Mouse (Mus musculus): ENCODE data around the gene Cdc25b. TPM values are rescaled to one million over a fixed set of nuclear protein-coding genes. Genes with fewer than 3 reads are reported as not detected.
A peak's percentile ranks its signal among the peaks of the same experiment; 100 is the strongest.
"Not testable (repeated sequence)": the region's sequence is repeated elsewhere in the genome, so short reads cannot be mapped to it uniquely, and the experiment has no call there.

The Cdc25b gene
- polyA plus RNA-seq, 1 experiment from 2014 or later = 117 TPM

GRCm38 (mm10) chr2:131223569-131223968 lies 36.8 kb downstream of the Cdc25b start:
- no peak overlapping the region for H3K4me3 ChIP-seq
- no peaks in the 10 kb centered on the region for H3K4me1 ChIP-seq
- no peaks in the 10 kb centered on the region for H3K9me3 ChIP-seq (replicated peaks)
- 53% methylated on average over 1 of the region's 1 CpGs for WGBS
- H3K27me3 ChIP-seq (ENCODE audit: low read depth, poor library complexity, severe bottlenecking) = no peaks in the 10 kb centered on the region
- no peaks in the 10 kb centered on the region for H3K36me3 ChIP-seq
- DNase-seq (ENCODE audit: low spot score) = no peak
- H3K27ac ChIP-seq (replicated peaks) = no peak overlapping the region

DNA sequence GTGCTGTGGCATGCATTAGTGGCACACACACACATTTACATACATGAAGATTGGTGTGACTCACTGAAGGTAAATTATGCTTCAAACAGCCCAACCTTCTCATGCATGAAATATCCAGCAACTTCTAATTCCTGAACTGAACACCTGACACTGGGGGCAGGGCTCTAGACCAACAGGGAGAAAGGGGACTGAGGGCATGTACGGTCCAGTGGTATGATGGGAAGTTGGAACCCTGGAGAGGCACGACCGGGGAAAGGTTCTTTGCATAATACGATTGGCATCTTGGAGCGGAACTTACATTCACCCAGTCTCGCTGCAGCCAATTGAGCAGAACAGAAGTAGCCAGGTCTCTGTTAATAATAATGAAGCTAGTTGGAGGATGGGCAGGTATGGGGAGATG lies 38.4 kb downstream of the Cdc25b start:
- H3K27ac ChIP-seq (replicated peaks) = no peak overlapping the region
- no peaks in the 10 kb centered on the region for H3K4me1 ChIP-seq
- no peak overlapping the region for H3K4me3 ChIP-seq
- no peaks in the 10 kb centered on the region for H3K27me3 ChIP-seq (ENCODE audit: low read depth, poor library complexity, severe bottlenecking)
- WGBS = 88% methylated on average over 6 of the region's 6 CpGs
- no peaks in the 10 kb centered on the region for H3K36me3 ChIP-seq
- DNase-seq (ENCODE audit: low spot score) = no peak
- no peaks in the 10 kb centered on the region for H3K9me3 ChIP-seq (replicated peaks)

DNA sequence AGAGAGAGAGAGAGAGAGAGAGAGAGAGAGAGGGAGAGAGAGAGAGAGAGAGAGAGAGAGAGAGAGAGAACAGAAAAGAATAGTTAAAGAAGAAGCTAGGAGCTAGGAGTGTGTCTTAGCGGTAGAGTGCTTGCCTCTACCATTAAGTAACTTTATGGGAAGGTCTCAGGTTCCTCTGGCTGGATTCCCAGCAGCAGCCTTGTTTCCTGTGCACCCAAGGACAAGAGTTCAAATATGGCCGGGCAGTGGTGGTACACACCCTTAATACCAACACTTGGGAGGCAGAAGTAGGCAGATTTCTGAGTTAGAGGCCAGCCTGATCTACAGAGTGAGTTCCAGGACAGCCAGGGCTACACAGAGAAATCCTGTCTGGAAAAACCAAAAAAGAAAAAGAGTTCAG lies 39.9 kb downstream of the Cdc25b start:
- 79% methylated on average over 2 of the region's 2 CpGs for WGBS
- H3K9me3 ChIP-seq (replicated peaks); DNase-seq (ENCODE audit: low spot score); H3K4me1 ChIP-seq; H3K36me3 ChIP-seq; H3K27me3 ChIP-seq (ENCODE audit: low read depth, poor library complexity, severe bottlenecking); H3K4me3 ChIP-seq; H3K27ac ChIP-seq (replicated peaks): not testable (repeated sequence)

- H3K9me3 ChIP-seq (replicated peaks) = no peaks in the 10 kb centered on the region
- WGBS = 93% methylated on average over 3 of the region's 3 CpGs
- no peak for DNase-seq (ENCODE audit: low spot score)
- no peaks in the 10 kb centered on the region for H3K4me1 ChIP-seq
- no peaks in the 10 kb centered on the region for H3K27me3 ChIP-seq (ENCODE audit: low read depth, poor library complexity, severe bottlenecking)
- no peak overlapping the region for H3K27ac ChIP-seq (replicated peaks)
- H3K4me3 ChIP-seq = no peak overlapping the region
- no peaks in the 10 kb centered on the region for H3K36me3 ChIP-seq
Measured at GRCm38 (mm10) chr2:131227243-131227642, 40.5 kb downstream of the Cdc25b start.

DNA sequence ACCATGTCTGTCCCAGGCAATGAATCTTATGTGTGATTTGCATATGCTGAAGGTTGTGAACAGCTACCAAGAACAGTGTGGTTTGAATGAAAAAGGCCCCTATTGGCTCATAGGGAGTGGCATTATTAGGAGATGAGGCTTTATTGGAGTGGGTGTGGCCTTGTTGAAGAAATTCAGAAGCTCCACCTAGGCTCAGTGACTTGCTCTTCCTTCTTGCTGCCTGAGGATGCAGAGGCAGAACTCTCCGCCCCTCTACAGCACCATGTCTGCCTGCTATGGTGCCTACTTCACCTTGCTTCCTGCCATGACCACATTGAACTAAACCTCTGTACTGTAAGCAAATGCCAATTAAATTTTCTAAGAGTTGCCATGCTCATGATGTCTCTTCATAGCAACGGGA lies 45.8 kb downstream of the Cdc25b start:
- H3K27me3 ChIP-seq (ENCODE audit: low read depth, poor library complexity, severe bottlenecking) = no peaks in the 10 kb centered on the region
- H3K9me3 ChIP-seq (replicated peaks) = no peaks in the 10 kb centered on the region
- no peak overlapping the region for H3K27ac ChIP-seq (replicated peaks)
- DNase-seq (ENCODE audit: low spot score) = no peak
- peaks cover 35% of the 10 kb centered on the region for H3K4me1 ChIP-seq
- 89% methylated on average over 2 of the region's 2 CpGs for WGBS
- H3K4me3 ChIP-seq = no peak overlapping the region
- H3K36me3 ChIP-seq = peaks cover 5% of the 10 kb centered on the region; the same call in 1 of the 2 replicates

- no peaks in the 10 kb centered on the region for H3K27me3 ChIP-seq (ENCODE audit: low read depth, poor library complexity, severe bottlenecking)
- peaks cover 35% of the 10 kb centered on the region for H3K4me1 ChIP-seq
- H3K9me3 ChIP-seq (replicated peaks) = no peaks in the 10 kb centered on the region
- WGBS = 10% methylated on average over 29 of the region's 29 CpGs
- peak within 1 kb of the TSS; percentile 62 for H3K4me3 ChIP-seq
- peak; percentile 96 for DNase-seq (ENCODE audit: low spot score)
- peaks cover 5% of the 10 kb centered on the region; the same call in 1 of the 2 replicates for H3K36me3 ChIP-seq
- peak within 1 kb of the TSS; percentile 84 for H3K27ac ChIP-seq (replicated peaks)
Measured at GRCm38 (mm10) chr2:131233307-131234126, 46.8 kb downstream of the Cdc25b start, which contains the start of gene Mavs. Gene Mavs (plus strand): TSS chr2:131234063.

DNA sequence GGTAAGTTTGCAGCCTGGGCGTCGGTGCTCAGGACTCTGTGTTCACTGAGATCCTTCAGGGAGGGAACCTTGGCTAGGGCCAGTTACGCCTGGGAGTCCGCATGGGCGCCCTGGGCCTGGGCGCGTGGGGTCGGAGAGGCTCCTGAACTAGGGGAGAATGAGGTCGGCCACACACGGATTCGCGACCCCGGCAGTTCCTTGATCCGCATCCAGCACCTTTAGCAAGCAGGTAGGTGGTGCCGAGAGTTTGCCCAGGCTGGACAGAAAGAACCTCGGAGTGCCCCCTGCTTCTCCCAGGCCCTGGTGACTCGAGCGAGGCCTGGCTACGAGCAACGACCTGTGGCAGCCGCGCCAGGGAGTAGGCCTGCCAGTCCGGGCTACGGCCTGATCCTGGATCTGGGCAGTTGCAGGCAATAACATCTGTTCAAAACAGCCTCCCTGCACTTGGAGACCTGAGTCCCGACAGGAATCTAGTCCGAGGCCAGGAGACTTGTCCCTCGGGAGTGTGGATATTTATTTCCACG lies 47.4 kb downstream of the Cdc25b start:
- H3K27ac ChIP-seq (replicated peaks) = peak overlapping the region; percentile 84
- no peaks in the 10 kb centered on the region for H3K27me3 ChIP-seq (ENCODE audit: low read depth, poor library complexity, severe bottlenecking)
- H3K4me3 ChIP-seq = peak overlapping the region; percentile 62
- WGBS = 15% methylated on average over 28 of the region's 28 CpGs
- peaks cover 12% of the 10 kb centered on the region for H3K36me3 ChIP-seq
- peaks cover 35% of the 10 kb centered on the region for H3K4me1 ChIP-seq
- no peak for DNase-seq (ENCODE audit: low spot score)
- no peaks in the 10 kb centered on the region for H3K9me3 ChIP-seq (replicated peaks)

DNA sequence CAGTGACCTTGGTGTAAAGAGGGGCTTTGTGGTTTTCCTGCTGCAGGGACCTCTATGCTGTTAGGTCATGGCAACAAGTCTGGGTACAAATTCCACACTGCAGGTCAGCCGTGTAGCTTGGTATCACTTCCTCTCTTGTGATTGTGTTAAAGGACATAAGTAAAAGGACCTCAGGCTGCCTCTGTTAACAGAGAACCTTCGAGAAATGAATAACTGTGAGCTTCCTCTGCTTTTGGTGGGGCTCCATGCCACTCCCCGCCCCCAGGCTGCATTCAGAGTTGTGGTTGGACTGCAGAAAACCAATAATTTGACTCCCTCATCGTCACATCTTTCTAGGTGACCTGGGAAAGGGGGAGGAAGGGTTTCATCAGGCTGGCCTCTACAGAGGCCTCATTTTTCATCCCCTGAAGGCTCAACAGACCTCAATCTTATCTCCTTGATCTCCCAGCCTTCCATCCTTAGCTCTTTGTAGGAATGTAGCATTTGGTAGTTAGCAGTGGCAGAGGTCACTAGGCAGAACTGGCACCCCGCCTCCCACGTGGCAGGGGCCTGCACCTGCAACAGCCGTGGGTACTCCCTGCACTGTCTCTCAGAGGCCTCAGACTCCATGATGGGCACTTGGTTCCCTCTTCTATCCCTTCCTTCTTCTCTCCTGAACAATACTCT lies 48.4 kb downstream of the Cdc25b start:
- Histone ChIP-seq H3K36me3 (peaks cover 21% of the 10 kb centered on the region), H3K4me1 (peaks cover 35% of the 10 kb centered on the region), H3K27ac (replicated peaks) (no peak overlapping the region), H3K4me3 (peak overlapping the region; percentile 62; the same call in 1 of the 2 replicates), H3K9me3 (replicated peaks) (no peaks in the 10 kb centered on the region), H3K27me3 (ENCODE audit: low read depth, poor library complexity, severe bottlenecking) (no peaks in the 10 kb centered on the region)
- no peak for DNase-seq (ENCODE audit: low spot score)
- 82% methylated on average over 7 of the region's 7 CpGs for WGBS

DNA sequence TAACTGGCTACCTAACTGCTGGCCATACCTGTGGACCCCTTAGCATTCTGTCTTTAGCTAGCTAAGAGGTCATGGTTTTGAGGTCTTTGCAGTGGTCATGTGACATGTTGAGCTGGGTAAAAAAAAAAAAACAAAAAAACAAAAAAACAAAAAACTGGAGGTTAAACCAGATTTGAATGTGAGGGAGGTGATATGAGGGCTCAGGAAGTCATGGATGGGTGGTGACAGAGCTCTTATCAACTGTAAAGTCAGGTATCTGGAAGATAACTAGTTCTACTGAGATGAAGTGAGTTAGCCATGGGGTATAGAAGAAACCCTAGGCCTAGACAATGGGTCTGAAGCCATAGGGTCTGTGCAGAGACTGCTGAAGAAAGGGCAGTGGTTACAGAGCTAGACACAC lies 55.4 kb downstream of the Cdc25b start:
- no peak for DNase-seq (ENCODE audit: low spot score)
- Histone ChIP-seq H3K4me1 (no peaks in the 10 kb centered on the region), H3K27ac (replicated peaks) (no peak overlapping the region), H3K36me3 (peaks cover 90% of the 10 kb centered on the region), H3K9me3 (replicated peaks) (no peaks in the 10 kb centered on the region), H3K27me3 (ENCODE audit: low read depth, poor library complexity, severe bottlenecking) (no peaks in the 10 kb centered on the region), H3K4me3 (no peak overlapping the region)

DNA sequence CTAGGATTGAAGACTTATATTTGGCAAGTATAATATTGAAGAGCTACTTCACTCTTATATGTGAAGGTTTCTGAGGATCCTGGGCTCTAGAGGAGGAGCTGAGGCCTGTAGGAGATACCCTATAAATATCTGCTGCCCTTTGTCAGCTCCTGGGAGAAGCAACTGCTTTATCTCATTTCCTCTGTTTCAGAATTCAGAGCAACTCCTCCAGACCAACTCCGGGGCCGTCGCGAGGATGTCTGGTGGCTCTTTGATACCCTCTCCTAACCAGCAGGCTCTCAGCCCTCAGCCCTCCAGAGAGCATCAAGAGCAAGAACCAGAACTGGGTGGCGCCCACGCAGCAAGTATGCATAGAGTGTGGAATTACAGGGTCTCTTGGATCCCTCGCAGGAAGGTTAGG lies 56.2 kb downstream of the Cdc25b start:
- DNase-seq (ENCODE audit: low spot score) = no peak
- H3K4me1 ChIP-seq = no peaks in the 10 kb centered on the region
- H3K27me3 ChIP-seq (ENCODE audit: low read depth, poor library complexity, severe bottlenecking) = no peaks in the 10 kb centered on the region
- peaks cover 93% of the 10 kb centered on the region for H3K36me3 ChIP-seq
- H3K27ac ChIP-seq (replicated peaks) = no peak overlapping the region
- H3K4me3 ChIP-seq = no peak overlapping the region
- H3K9me3 ChIP-seq (replicated peaks) = no peaks in the 10 kb centered on the region
- WGBS = 94% methylated on average over 7 of the region's 7 CpGs

Other genes with a start within 250 kb of the Cdc25b start
- 3.6 and 3.7 TPM in 2 replicates for gene Gfra4, start 143.9 kb upstream of the Cdc25b start, polyA plus RNA-seq (2016; fragmentation: Nextera tagmentation; extraction: Ambion mirVana)
- 0.84 and 1.1 TPM in 2 replicates for gene Adam33, start 123.1 kb upstream of the Cdc25b start, polyA plus RNA-seq (2016; fragmentation: Nextera tagmentation; extraction: Ambion mirVana)
- 0.12 TPM in 2 replicates for gene Siglec1, start 100.2 kb upstream of the Cdc25b start, polyA plus RNA-seq (2016; fragmentation: Nextera tagmentation; extraction: Ambion mirVana)
- 6.5 and 7.6 TPM in 2 replicates for gene Hspa12b, start 59.7 kb upstream of the Cdc25b start, polyA plus RNA-seq (2016; fragmentation: Nextera tagmentation; extraction: Ambion mirVana)
- gene Gm11037, start 53.5 kb upstream of the Cdc25b start, polyA plus RNA-seq (2016; fragmentation: Nextera tagmentation; extraction: Ambion mirVana) = not detected in 2 replicates
- 136 and 145 TPM in 2 replicates for gene 1700037H04Rik, start 26.9 kb upstream of the Cdc25b start, polyA plus RNA-seq (2016; fragmentation: Nextera tagmentation; extraction: Ambion mirVana)
- gene Cenpb, start 6.9 kb upstream of the Cdc25b start, polyA plus RNA-seq (2016; fragmentation: Nextera tagmentation; extraction: Ambion mirVana) = 9.0 and 10.6 TPM in 2 replicates
- 3.7 and 6.3 TPM in 2 replicates for gene Spef1, start 333 bp downstream of the Cdc25b start, polyA plus RNA-seq (2016; fragmentation: Nextera tagmentation; extraction: Ambion mirVana)
- 25.9 and 28.9 TPM in 2 replicates for gene Ap5s1, start 20.1 kb downstream of the Cdc25b start, polyA plus RNA-seq (2016; fragmentation: Nextera tagmentation; extraction: Ambion mirVana)
- 20.6 and 21.4 TPM in 2 replicates for gene Mavs, start 47.1 kb downstream of the Cdc25b start, polyA plus RNA-seq (2016; fragmentation: Nextera tagmentation; extraction: Ambion mirVana)
- 43.6 and 49.1 TPM in 2 replicates for gene Pank2, start 75.5 kb downstream of the Cdc25b start, polyA plus RNA-seq (2016; fragmentation: Nextera tagmentation; extraction: Ambion mirVana)
- 7.5 and 10.5 TPM in 2 replicates for gene Rnf24, start 165.9 kb downstream of the Cdc25b start, polyA plus RNA-seq (2016; fragmentation: Nextera tagmentation; extraction: Ambion mirVana)